Mouse (Mus musculus) MEL (cell line): ENCODE measurements around the gene H2afv. TPM values are rescaled to one million over a fixed set of nuclear protein-coding genes. Genes with fewer than 3 reads are reported as not detected.

Experiments
- DNase-seq: peaks from one replicate; pipeline ENCODE4 v3.0.0; 2011; ENCODE audit warnings: low read depth, low spot score
- H3K27ac ChIP-seq: 2 replicates; pipeline ENCODE4 v1.5.1; 2012; ENCODE audit warnings: low read depth, mild to moderate bottlenecking, control low read depth, low read length, moderate library complexity; ENCODE audit not compliant: control insufficient read depth
- H3K27me3 ChIP-seq, 2 experiments: fragments of 150-350 bp in 1 of 2; sonication (generic) in 1 of 2; 2 replicates each; pipeline ENCODE4 v1.6.1; 2012; ENCODE audit warnings: low read length in 2 of 2, mild to moderate bottlenecking in 2 of 2, improper control_type of control experiment in 1 of 2, moderate library complexity in 1 of 2; ENCODE audit not compliant: insufficient read depth in 2 of 2, control insufficient read depth in 1 of 2
- H3K36me3 ChIP-seq, 2 experiments: 2 replicates each; pipeline ENCODE4 v1.6.1; 2012 to 2014; ENCODE audit warnings: low read length in 2 of 2, improper control_type of control experiment in 1 of 2, inconsistent platforms in 1 of 2, mild to moderate bottlenecking in 1 of 2; ENCODE audit not compliant: insufficient read depth in 2 of 2, control insufficient read depth in 1 of 2
- H3K4me1 ChIP-seq, 2 experiments: fragments of 150-350 bp in 1 of 2; sonication (generic) in 1 of 2; 2 replicates each; pipeline ENCODE4 v1.6.1; 2012; ENCODE audit warnings: low read length in 2 of 2, improper control_type of control experiment in 1 of 2, mild to moderate bottlenecking in 1 of 2; ENCODE audit not compliant: insufficient read depth in 2 of 2, control insufficient read depth in 1 of 2
- H3K4me3 ChIP-seq, 2 experiments: fragments of 150-350 bp in 1 of 2; sonication (generic) in 1 of 2; 2 replicates each; pipeline ENCODE4 v1.5.1; 2012; ENCODE audit warnings: low read depth in 2 of 2, low read length in 2 of 2, mild to moderate bottlenecking in 2 of 2, moderate library complexity in 2 of 2, control low read depth in 1 of 2, improper control_type of control experiment in 1 of 2; ENCODE audit not compliant: control insufficient read depth in 1 of 2, insufficient read depth in 1 of 2
- H3K79me2 ChIP-seq: 2 replicates; pipeline ENCODE4 v1.6.1; 2012; ENCODE audit warnings: mild to moderate bottlenecking, low read length, moderate library complexity; ENCODE audit not compliant: control insufficient read depth, poor library complexity, insufficient read depth
- H3K9ac ChIP-seq: 2 replicates; pipeline ENCODE4 v1.6.1; 2012; ENCODE audit warnings: low read depth, mild to moderate bottlenecking, control low read depth, low read length, moderate library complexity; ENCODE audit not compliant: control insufficient read depth, poor library complexity, severe bottlenecking
- H3K9me3 ChIP-seq: fragments of 150-350 bp; sonication (generic); replicated peaks from 2 replicates; pipeline ENCODE4 v1.6.1; 2012; ENCODE audit warnings: mild to moderate bottlenecking, low read length, improper control_type of control experiment, moderate library complexity; ENCODE audit not compliant: insufficient read depth
- EP300 ChIP-seq, 2 experiments: IDR thresholded peaks; 2 replicates each; pipeline ENCODE4 v1.6.1; 2011; ENCODE audit warnings: improper control_type of control experiment in 2 of 2, low read length in 2 of 2, low read depth in 1 of 2, mild to moderate bottlenecking in 1 of 2
- ETS1 ChIP-seq: IDR thresholded peaks from 2 replicates; pipeline ENCODE4 v1.6.1; 2012; ENCODE audit warnings: low read depth, mild to moderate bottlenecking, inconsistent platforms, low read length, improper control_type of control experiment, moderate library complexity
- HCFC1 ChIP-seq: IDR thresholded peaks from 2 replicates; pipeline ENCODE4 v1.6.1; 2012; ENCODE audit warnings: low read depth, mild to moderate bottlenecking, inconsistent platforms, low read length, improper control_type of control experiment, moderate library complexity
- MAFK ChIP-seq: IDR thresholded peaks from 2 replicates; pipeline ENCODE4 v1.6.1; 2011; ENCODE audit warnings: low read depth, mild to moderate bottlenecking, low read length, improper control_type of control experiment, borderline replicate concordance
- MAX ChIP-seq: IDR thresholded peaks from 2 replicates; pipeline ENCODE4 v1.6.1; 2011; ENCODE audit warnings: low read length, improper control_type of control experiment
- MYB ChIP-seq: IDR thresholded peaks from 2 replicates; pipeline ENCODE4 v1.6.1; 2011; ENCODE audit warnings: mild to moderate bottlenecking, low read depth, low read length, improper control_type of control experiment
- NELFE ChIP-seq: IDR thresholded peaks from 2 replicates; pipeline ENCODE4 v1.6.1; 2011; ENCODE audit warnings: low read depth, low read length, improper control_type of control experiment
- ZKSCAN1 ChIP-seq: IDR thresholded peaks from 2 replicates; pipeline ENCODE4 v1.6.1; 2012; ENCODE audit warnings: low read depth, mild to moderate bottlenecking, inconsistent platforms, low read length, improper control_type of control experiment, moderate library complexity
- polyA plus RNA-seq, 2 experiments: library from polyadenylated mRNA; stranded (reverse) in 1 of 2; unstranded in 1 of 2; fragments of >175 nt in 1 of 2; fragments of >200 nt in 1 of 2; gene quantifications; 2 replicates each; pipeline versions ENCODE4 v1.2.1 to v1.2.4; 2012; ENCODE audit warnings: low replicate concordance in 2 of 2, low read depth in 1 of 2; ENCODE audit not compliant: insufficient read length in 2 of 2, insufficient read depth in 1 of 2, missing spikeins in 1 of 2
- total RNA-seq: library from RNA; depleted of rRNA; stranded (reverse); fragments of 300-350 nt; gene quantifications from 2 replicates; pipeline ENCODE4 v1.2.3, GENCODE M21; 2012; rRNA removed

Gene H2afv
- total and polyA plus RNA-seq, 3 experiments = 97.2 to 159 TPM; not detected in 1

DNA sequence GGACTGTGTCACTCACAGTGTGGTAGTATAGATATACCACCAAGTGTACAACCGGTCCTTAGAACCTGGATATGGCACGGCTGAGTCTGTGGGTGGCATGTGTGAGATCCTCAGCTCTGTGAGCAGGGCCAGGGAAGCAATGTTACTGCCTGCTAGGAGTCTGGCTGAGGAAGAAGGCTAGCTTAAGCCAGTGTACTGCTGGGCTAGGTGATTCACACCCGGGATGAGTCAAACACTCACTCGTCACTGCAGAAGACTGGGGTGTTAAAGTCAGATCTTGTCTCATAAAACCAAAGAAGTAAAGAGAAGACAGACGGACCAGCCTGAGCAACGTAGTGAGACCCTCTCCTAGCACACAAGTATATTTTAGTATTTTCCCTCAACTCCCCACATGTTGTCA is 63.3 kb downstream of the H2afv start:
- no peak for DNase-seq
- TF ChIP-seq ZKSCAN1 (no peak), MYB (no peak), EP300 (IDR thresholded peaks at IDR 0.05; ENCODE audit: low read depth in 1 of 2, low read length in 2 of 2) (no peak), NELFE (no peak), MAX (no peak), HCFC1 (no peak), MAFK (no peak), ETS1 (no peak)
- no peaks in the 10 kb centered on the region for H3K36me3 ChIP-seq
- no peak overlapping the region for H3K27ac ChIP-seq
- no peaks in the 10 kb centered on the region; a peak in 1 of 4 replicates for H3K27me3 ChIP-seq
- H3K79me2 ChIP-seq = no peaks in the 10 kb centered on the region
- H3K9me3 ChIP-seq = no peaks in the 10 kb centered on the region
- H3K9ac ChIP-seq = no peak overlapping the region
- no peak overlapping the region for H3K4me3 ChIP-seq
- no peaks in the 10 kb centered on the region for H3K4me1 ChIP-seq

Other genes with a start within 250 kb of the H2afv start
- gene A730071L15Rik, start 244.4 kb downstream of the H2afv start, total RNA-seq = 0.33 and 0.46 TPM in 2 replicates
- gene A730071L15Rik, start 244.4 kb downstream of the H2afv start, polyA plus RNA-seq = under 1 TPM in 1 of 2 experiments, not detected in 1; 0.13 TPM
- 29.8 and 33.3 TPM in 2 replicates for gene Nudcd3, start 244.0 kb downstream of the H2afv start, total RNA-seq
- gene Nudcd3, start 244.0 kb downstream of the H2afv start, polyA plus RNA-seq = 10 to 100 TPM in 1 of 2 experiments, not detected in 1; 50.5 TPM
- gene Npc1l1, start 214.3 kb downstream of the H2afv start, total RNA-seq = not detected in 2 replicates
- gene Npc1l1, start 214.3 kb downstream of the H2afv start, polyA plus RNA-seq = under 1 TPM in 1 of 2 experiments, not detected in 1; 0.10 TPM
- 178 and 201 TPM in 2 replicates for gene Ddx56, start 176.7 kb downstream of the H2afv start, total RNA-seq
- gene Ddx56, start 176.7 kb downstream of the H2afv start, polyA plus RNA-seq = 100 to 1,000 TPM in 1 of 2 experiments, not detected in 1; 138 TPM
- 47.8 and 60.9 TPM in 2 replicates for gene Tmed4, start 169.6 kb downstream of the H2afv start, total RNA-seq
- 10 to 100 TPM in 1 of 2 experiments, not detected in 1; 66.5 TPM for gene Tmed4, start 169.6 kb downstream of the H2afv start, polyA plus RNA-seq
- gene Ogdh, start 152.8 kb downstream of the H2afv start, total RNA-seq = 91.8 and 93.7 TPM in 2 replicates
- gene Ogdh, start 152.8 kb downstream of the H2afv start, polyA plus RNA-seq = 100 to 1,000 TPM in 1 of 2 experiments, 10 to 100 TPM in 1; 94.9 to 118 TPM
- 12.3 and 12.8 TPM in 2 replicates for gene Zmiz2, start 55.4 kb downstream of the H2afv start, total RNA-seq
- 10 to 100 TPM; 35.5 to 90.3 TPM for gene Zmiz2, start 55.4 kb downstream of the H2afv start, polyA plus RNA-seq
- gene Ppia, start 29.0 kb downstream of the H2afv start, total RNA-seq = 7,288 and 8,303 TPM in 2 replicates
- gene Ppia, start 29.0 kb downstream of the H2afv start, polyA plus RNA-seq = 1,000 to 10,000 TPM in 1 of 2 experiments, not detected in 1; 3,662 TPM
- gene Purb, start 31.5 kb upstream of the H2afv start, total RNA-seq = 29.3 and 33.9 TPM in 2 replicates
- gene Purb, start 31.5 kb upstream of the H2afv start, polyA plus RNA-seq = 10 to 100 TPM; 23.1 to 32.7 TPM
- 19.4 and 22.8 TPM in 2 replicates for gene Myo1g, start 76.5 kb upstream of the H2afv start, total RNA-seq
- 10 to 100 TPM in 1 of 2 experiments, not detected in 1; 33.3 TPM for gene Myo1g, start 76.5 kb upstream of the H2afv start, polyA plus RNA-seq
- 65.2 and 66.4 TPM in 2 replicates for gene Ccm2, start 102.4 kb upstream of the H2afv start, total RNA-seq
- 10 to 100 TPM in 1 of 2 experiments, not detected in 1; 49.2 TPM for gene Ccm2, start 102.4 kb upstream of the H2afv start, polyA plus RNA-seq
- gene Nacad, start 161.6 kb upstream of the H2afv start, total RNA-seq = 0.10 and 0.12 TPM in 2 replicates
- under 1 TPM in 1 of 2 experiments, not detected in 1; 0.32 TPM for gene Nacad, start 161.6 kb upstream of the H2afv start, polyA plus RNA-seq
- 191 and 192 TPM in 2 replicates for gene Tbrg4, start 181.6 kb upstream of the H2afv start, total RNA-seq
- gene Tbrg4, start 181.6 kb upstream of the H2afv start, polyA plus RNA-seq = 100 to 1,000 TPM; 278 to 756 TPM
- not detected in 2 replicates for gene Wap, start 194.2 kb upstream of the H2afv start, total RNA-seq
- not detected for gene Wap, start 194.2 kb upstream of the H2afv start, polyA plus RNA-seq
- not detected in 2 replicates for gene Ramp3, start 214.1 kb upstream of the H2afv start, total RNA-seq
- not detected for gene Ramp3, start 214.1 kb upstream of the H2afv start, polyA plus RNA-seq